Mouse (Mus musculus) T-helper 2 cell (primary cell): ENCODE results near the gene Fra10ac1.

Source experiments
- in situ Hi-C: fragments of 300-600 bp; cut with MboI, MseI; formaldehyde crosslinking; loops from one replicate; pipeline ENCODE4 v1.15.1; 2025; ENCODE audit warnings: high pct_unique_total_duplicates

The Fra10ac1 gene

GRCm38 (mm10) chr19:38223905-38224684 is at the start of gene Fra10ac1:
Gene Fra10ac1, minus strand, starts transcription at chr19:38224156.
- in situ Hi-C loops = no loop called here

DNA sequence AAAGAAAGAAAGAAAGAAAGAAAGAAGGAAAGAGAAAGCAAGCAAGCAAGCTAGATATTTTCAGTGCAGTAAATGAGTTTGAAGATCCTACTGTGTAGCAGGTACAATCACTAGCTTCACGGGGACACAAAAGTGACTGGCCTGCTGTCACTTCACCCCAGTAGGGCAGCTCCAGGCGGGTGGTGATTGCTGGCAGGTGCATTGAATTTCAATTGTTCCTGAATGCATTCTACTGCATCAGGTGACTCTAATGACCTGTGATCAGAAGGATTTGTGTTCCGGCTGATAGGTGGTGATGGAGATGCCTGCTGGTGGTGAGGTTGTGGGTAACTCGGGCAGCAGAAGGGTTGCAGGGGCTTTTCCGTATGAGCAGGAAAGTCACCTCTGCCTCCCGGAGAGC is 47.1 kb upstream of the Fra10ac1 start:
- in situ Hi-C loops = loop anchor here (10.0 kb wide), 1 partner anchor 536 kb away; no protein-coding TSS in a partner anchor

DNA sequence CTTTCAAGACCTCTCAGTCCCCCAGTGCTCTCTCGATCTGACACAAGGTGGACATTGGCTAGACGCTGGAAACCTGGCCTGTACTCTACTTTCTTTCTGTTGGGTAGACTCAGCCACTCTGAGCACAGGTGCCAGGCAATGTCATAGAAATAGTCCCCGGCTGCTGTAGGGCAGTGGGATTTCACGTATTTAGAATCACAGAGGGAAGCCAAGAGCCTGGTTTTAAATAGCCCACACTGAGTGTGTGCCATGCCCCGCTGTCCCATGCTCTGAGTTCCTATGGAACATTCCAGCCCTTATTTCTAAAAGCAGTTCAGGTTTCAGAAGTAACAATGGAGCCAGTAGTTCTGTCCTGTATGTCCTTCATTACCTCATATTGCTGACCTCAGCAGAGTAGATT is 43.5 kb upstream of the Fra10ac1 start:
- in situ Hi-C loops = no loop called here

GRCm38 (mm10) chr19:38265767-38266166 is 41.8 kb upstream of the Fra10ac1 start:
- in situ Hi-C loops = no loop called here

DNA sequence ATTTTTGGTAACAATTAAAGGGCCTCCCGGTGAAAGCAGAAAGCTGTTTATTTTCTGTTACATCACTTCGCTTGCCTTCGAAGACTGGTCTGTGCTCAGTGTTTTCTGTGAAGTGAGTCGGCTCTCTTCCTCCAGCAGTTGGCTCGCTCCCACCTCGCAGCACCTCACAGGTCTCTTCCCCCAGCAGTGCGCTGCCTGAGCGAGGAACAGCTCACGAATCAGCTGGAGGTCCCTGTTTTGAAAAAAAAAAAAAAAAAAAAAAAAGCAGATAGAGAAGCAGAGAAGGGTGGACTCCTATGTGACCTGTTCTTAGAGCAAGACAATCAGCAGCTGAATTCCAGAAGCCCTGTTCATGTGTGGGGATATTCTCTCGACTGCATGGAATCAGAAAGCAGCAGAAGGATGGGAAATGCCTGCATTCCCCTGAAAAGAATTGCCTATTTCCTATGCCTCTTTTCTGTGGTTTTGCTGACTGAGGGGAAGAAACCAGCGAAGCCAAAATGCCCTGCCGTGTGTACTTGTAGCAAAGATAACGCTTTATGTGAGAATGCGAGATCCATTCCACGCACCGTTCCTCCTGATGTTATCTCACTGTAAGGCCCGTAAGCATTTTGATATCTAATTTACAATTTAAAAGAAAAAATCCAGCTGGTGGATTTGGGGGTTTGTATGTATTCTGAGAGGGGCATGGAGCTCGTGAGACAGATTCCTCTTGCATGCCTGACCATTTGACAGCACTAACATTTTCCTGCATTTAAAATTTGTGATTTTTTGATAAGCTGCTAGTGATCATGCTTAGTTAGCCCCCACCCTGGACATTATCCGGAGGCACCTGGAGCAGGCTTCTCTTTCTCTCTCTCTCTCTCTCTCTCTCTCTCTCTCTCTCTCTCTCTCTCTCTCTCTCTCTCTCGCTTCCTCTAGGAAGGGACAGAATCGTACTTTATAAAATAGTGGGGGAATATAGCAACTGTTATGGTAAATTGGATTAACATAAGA is 40.8 kb upstream of the Fra10ac1 start, which contains the start of gene Lgi1:
Lgi1 (plus strand) TSS at position 32 of the 996 bp plus-strand sequence.
- in situ Hi-C loops = no loop called here

DNA sequence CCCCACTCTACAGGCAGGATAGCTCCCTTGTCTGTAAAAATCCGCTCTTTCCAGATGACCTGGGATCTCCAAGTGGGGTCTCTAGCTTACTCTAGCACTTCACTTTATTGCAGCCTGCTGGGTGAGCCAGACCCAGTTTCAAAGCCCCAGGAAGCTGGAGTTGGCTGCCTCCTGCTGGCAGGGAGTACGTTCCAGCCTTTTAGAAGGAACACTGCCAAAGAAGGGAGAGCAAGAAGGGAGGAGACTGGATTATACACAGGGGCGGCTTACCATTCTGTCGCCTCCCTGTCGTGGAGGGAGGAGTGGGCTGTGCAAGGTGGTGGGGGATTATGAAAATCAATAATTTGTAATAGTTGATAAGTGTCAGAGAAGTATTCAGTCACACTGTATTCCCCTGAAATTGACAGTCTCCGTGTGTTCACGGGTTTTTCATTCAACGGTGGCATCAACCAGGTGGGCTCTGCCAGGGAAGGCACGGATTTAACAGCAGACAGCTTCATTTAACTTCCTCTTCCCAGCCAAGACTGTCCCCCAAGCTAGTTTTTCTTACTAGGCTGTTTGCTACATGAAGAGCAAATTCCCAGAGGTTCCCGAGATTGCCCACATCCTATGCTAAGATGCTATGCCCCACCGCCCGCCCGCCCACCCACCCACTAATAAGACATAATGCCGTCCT is 40.0 kb upstream of the Fra10ac1 start:
- in situ Hi-C loops = no loop called here

DNA sequence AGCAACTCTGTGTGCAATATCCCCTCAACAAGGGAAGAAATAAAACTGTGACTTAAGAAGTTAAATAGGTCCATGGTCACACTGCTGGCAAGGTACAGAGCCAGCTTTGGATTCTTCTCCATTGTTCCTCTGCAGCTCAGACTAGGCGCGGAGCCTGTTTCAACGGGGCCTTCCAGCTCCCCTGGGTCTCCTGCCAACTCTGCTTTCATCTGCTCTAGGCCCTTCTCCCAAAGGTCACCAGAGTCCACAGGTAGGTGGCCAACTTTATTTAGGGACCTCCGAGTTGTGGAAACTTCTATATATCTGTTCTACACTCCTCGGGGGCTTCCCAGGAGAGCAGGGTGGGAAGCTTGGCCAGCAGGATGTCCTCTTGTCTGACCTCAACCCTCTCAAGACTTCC is 37.4 kb upstream of the Fra10ac1 start:
- in situ Hi-C loops = no loop called here

- in situ Hi-C loops = no loop called here
Observed at GRCm38 (mm10) chr19:38260346-38260745, 36.4 kb upstream of the Fra10ac1 start.

GRCm38 (mm10) chr19:38259436-38259835 is 35.5 kb upstream of the Fra10ac1 start:
- in situ Hi-C loops = no loop called here

GRCm38 (mm10) chr19:38258651-38259065 is 34.7 kb upstream of the Fra10ac1 start:
- in situ Hi-C loops = no loop called here

DNA sequence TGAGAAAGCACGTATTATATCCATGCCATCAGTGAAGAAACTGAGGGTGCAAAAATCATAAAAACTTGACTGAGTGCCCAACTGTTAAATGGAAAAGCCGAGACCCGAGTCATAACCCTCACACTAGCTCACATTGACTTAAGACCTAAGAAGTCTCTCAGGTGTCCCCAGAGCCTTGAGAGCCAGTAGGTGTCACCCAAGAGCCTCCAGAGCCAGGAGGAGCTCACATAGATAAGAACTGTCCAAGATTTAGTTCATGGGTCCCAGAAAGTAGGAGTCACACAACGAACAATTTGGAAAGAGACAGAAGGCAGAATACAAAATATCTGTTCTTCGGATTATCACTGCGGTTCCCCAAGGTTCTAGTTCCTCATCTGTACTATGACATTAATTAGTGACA is 29.8 kb upstream of the Fra10ac1 start:
- in situ Hi-C loops = no loop called here

GRCm38 (mm10) chr19:38249627-38250026 is 25.7 kb upstream of the Fra10ac1 start:
- in situ Hi-C loops = no loop called here

- in situ Hi-C loops = no loop called here
Observed at GRCm38 (mm10) chr19:38246177-38246622, 22.2 kb upstream of the Fra10ac1 start.

- in situ Hi-C loops = no loop called here
Observed at GRCm38 (mm10) chr19:38245361-38246176, 21.6 kb upstream of the Fra10ac1 start.

DNA sequence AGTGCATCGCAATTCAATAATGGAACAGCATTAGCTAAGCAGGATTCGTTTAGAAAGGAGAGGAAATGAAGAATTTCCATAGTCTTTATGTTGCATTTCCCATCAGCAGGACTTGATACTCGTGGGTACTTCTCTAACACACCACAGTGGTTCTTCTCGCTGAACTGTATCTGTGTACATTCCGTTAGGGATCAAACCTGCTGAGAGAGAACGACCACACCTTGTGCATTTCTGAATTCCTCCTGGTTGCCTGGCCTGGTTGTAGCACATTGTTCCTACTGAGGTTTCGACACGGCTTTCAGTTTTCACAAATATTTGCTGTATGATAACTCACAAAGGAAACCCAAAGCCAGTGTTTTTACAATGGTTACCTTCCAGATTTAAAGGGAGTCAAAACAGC is 20.8 kb upstream of the Fra10ac1 start:
- in situ Hi-C loops = no loop called here

GRCm38 (mm10) chr19:38242314-38242852 is 18.4 kb upstream of the Fra10ac1 start:
- in situ Hi-C loops = no loop called here

DNA sequence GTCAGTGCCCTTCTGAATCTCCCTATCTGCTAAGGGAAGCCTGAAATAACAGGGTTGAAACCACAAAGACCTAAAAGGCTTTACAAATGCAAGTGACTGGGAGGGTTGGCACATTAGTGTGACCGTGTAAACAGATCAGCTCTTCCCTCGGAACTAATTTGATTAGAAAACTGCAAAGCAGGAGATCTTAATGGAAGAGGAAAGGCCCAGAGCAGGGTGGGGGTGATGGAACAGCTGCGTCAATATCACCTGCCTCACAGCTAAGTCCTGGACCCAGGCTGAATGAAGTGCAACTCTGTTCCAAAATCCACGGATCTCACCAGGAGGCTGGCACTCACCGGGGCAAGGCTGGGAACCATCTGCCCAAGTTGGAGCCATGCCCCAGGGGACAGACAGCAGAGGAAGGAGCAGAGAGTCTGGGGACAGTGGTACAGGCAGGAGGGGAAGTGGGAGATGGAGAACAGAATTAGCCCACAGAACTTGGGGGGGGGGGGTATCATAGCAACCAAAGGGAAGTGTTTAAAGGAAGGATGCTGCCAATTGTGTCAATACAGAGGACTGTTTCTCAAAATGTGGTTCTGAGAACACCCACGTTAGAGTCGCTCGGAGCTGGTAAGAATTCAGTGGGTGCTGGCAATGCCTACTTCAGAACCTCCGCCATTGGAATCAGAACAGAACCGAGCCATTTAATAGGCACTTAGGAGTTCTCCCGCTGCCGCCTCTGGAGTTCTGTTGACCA is 14.4 kb upstream of the Fra10ac1 start:
- in situ Hi-C loops = loop anchor here (5.0 kb wide), 1 partner anchor 119 kb away; no protein-coding TSS in a partner anchor

- in situ Hi-C loops = loop anchor here (5.0 kb wide), 1 partner anchor 119 kb away; no protein-coding TSS in a partner anchor
Observed at GRCm38 (mm10) chr19:38237834-38238212, 13.9 kb upstream of the Fra10ac1 start.

DNA sequence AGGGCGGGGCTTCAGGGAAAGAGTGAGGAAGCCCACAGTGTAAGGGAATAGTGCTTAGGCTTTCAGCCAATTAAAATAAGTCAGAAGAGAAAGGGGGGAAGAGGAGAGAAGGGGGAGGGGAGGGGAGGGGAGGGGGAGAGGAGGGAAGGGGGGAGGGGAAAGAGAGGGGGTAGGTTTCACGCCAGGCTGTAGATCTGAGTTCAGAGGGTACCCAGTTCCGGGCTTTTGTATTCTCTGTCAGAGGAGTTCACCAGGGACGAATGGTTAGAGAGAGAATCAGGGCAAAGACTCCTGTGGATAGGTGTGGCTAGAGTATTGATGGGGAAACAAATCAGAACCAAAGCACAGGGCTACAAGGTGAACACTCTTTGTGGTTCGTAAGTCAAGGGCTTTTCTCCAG is 12.6 kb upstream of the Fra10ac1 start:
- in situ Hi-C loops = loop anchor here (5.0 kb wide), 1 partner anchor 121 kb away; no protein-coding TSS in a partner anchor
